Comparison of ENCODE assay signal across 22 mouse cellular contexts in the genomic region with DNA sequence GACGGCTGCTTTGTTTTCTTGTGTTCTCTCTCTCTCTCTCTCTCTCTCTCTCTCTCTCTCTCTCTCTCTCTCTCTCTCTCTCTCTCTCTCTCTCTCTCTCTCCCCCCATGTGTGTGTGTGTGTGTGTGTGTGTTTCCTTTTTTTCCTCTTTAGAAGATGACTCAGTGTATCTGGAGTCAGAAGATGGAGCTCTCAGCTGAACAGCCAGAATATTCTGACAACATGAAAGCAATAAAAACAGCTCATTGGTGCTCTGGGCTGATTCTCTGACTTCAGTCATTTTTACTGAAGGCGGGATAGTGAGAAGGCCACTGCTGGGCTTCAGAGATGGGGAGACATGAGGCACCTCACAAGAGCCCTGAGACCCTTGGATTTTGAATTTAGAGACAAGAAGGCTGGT.
DNase-seq lines count a peak whose midpoint lies in the region; TF ChIP-seq lines count a peak whose summit lies in the region.
"Had no signal": no experiment of that assay in that cellular context is flagged by ENCODE, and none has a peak within 500 bp of the region (broad histone marks: within the 10 kb centered on the region; RNA-seq: fewer than 3 reads in every experiment).

No protein-coding gene starts in this region.

- no peak for TF ChIP-seq CTCF in left cerebral cortex, adult 2 months (IDR thresholded peaks at IDR 0.05)
- TF ChIP-seq CTCF in olfactory bulb, adult 2 months (IDR thresholded peaks at IDR 0.05; ENCODE audit: insufficient read depth, low read depth, low read length), result no peak

- H3K4me1 ChIP-seq in olfactory bulb, adult 2 months (ENCODE audit: control insufficient read depth, insufficient read depth, low read length), result peaks cover 16% of the 10 kb centered on the region
- H3K4me1 ChIP-seq: embryonic facial prominence, embryonic 13.5 days; forebrain, embryonic 12.5 days had no signal

- WGBS in olfactory bulb, adult 2 months, result 43% methylated on average over 2 of the region's 2 CpGs

- intact Hi-C loops in left cerebral cortex, adult 2 months (cut with DNase I), result no loop called here
- intact Hi-C loops in left cerebral cortex, postnatal 36 days (cut with DNase I), result no loop called here

- H3K27ac ChIP-seq in left cerebral cortex, adult 2 months, result no peak overlapping the region; the same call in 1 of the 2 replicates
- H3K27ac ChIP-seq in olfactory bulb, adult 2 months (ENCODE audit: insufficient read depth, low read depth, low read length), result 0 out of 2 replicates have a peak overlapping the region, but pooled peaks have one; percentile 17
- H3K27ac ChIP-seq: embryonic facial prominence, embryonic 10.5 days; embryonic facial prominence, embryonic 13.5 days; forebrain, embryonic 12.5 days; forebrain, embryonic 15.5 days; hindbrain, embryonic 10.5 days; hindbrain, embryonic 14.5 days; hindbrain, postnatal 0 days had no signal

- peak overlapping the region; percentile 40; the same call in 1 of the 2 replicates for H3K4me3 ChIP-seq in left cerebral cortex, adult 2 months
- H3K4me3 ChIP-seq in olfactory bulb, adult 2 months (ENCODE audit: insufficient read depth, low read depth, low read length), result peak overlapping the region; percentile 26; the same call in 1 of the 2 replicates
- H3K4me3 ChIP-seq: embryonic facial prominence, embryonic 10.5 days; embryonic facial prominence, embryonic 13.5 days; erythroblast, embryonic 14.5 days; forebrain, embryonic 12.5 days; forebrain, embryonic 15.5 days; hindbrain, embryonic 10.5 days had no signal

- TF ChIP-seq POLR2A in olfactory bulb, adult 2 months (IDR thresholded peaks at IDR 0.05; ENCODE audit: insufficient read depth, low read depth, low read length), result no peak

- DNase-seq in left cerebral cortex, adult 2 months (ENCODE audit: extremely low spot score in 1 of 2, low spot score in 2 of 2), result no peak
- DNase-seq in left cerebral cortex, postnatal 36 days (ENCODE audit: low spot score in 2 of 2), result no peak
- DNase-seq in brain, adult 2 months (ENCODE audit: low read depth, low spot score), result peak; percentile 63
- DNase-seq in thymus, postnatal 4 days, result no peak
- no peak for DNase-seq in spleen, postnatal 36 days (ENCODE audit: low spot score in 2 of 2)
- DNase-seq: adrenal gland, postnatal 10 days; adrenal gland, postnatal 36 days; cerebellum, adult 11 months; cerebellum, adult 2 months; cerebellum, adult 9-11 months; cerebellum, postnatal 25 days; embryo, embryonic 11 days; gastrocnemius, postnatal 36 days had no signal
